Mouse (Mus musculus): ENCODE results near the gene Fkrp.

GRCm38 (mm10) chr7:16858336-16858735, 41.8 kb upstream of the Fkrp start:
- no peak for TF ChIP-seq USF1 (IDR thresholded peaks at IDR 0.05; ENCODE audit: low read depth, low read length)
- no peak for TF ChIP-seq MYC (IDR thresholded peaks at IDR 0.05; ENCODE audit: low read depth, low read length)
- TF ChIP-seq CTCF (conservative IDR thresholded peaks at IDR 0.05 in 1 of 2, IDR thresholded peaks at IDR 0.05 in 1 of 2; ENCODE audit: low read depth in 2 of 2, low read length in 2 of 2), result peak; percentile 21 to 67; a peak in 3 of 4 replicates
- no peak for TF ChIP-seq NRF1 (IDR thresholded peaks at IDR 0.05; ENCODE audit: low read depth, low read length)
- peak; percentile 55 for TF ChIP-seq SMC3 (IDR thresholded peaks at IDR 0.05; ENCODE audit: low read depth, low read length)
- TF ChIP-seq TCF12 (IDR thresholded peaks at IDR 0.05; ENCODE audit: low read depth, low read length), result no peak
- TF ChIP-seq POLR2A (IDR thresholded peaks at IDR 0.05; ENCODE audit: low read depth, low read length), result no peak
- no peak for TF ChIP-seq HCFC1 (IDR thresholded peaks at IDR 0.05; ENCODE audit: low read depth, low read length)
- TF ChIP-seq TBP (conservative IDR thresholded peaks at IDR 0.05; ENCODE audit: low read depth, low read length), result no peak
- TF ChIP-seq EP300 (IDR thresholded peaks at IDR 0.05; ENCODE audit: low read length), result no peak
- no peak for TF ChIP-seq KAT2A (IDR thresholded peaks at IDR 0.05; ENCODE audit: insufficient replicate concordance, low read length)
- TF ChIP-seq CHD1 (IDR thresholded peaks at IDR 0.05; ENCODE audit: low read depth, low read length), result no peak
